Mouse (Mus musculus): Measurements from ENCODE around the gene Trak1.

Trak1 gene

GRCm38 (mm10) chr9:121374076-121374863 lies 77.0 kb downstream of the Trak1 start:
- peak; percentile 72 for DNase-seq

GRCm38 (mm10) chr9:121374864-121375255 lies 77.6 kb downstream of the Trak1 start:
- no peak for DNase-seq

- no peak for DNase-seq
Observed at GRCm38 (mm10) chr9:121376094-121376493, 78.8 kb downstream of the Trak1 start.

GRCm38 (mm10) chr9:121380310-121380920 lies 83.1 kb downstream of the Trak1 start:
- no peak for DNase-seq

- DNase-seq, result no peak
Observed at GRCm38 (mm10) chr9:121381678-121382297, 84.5 kb downstream of the Trak1 start.

GRCm38 (mm10) chr9:121382568-121382967 lies 85.3 kb downstream of the Trak1 start:
- no peak for DNase-seq

- no peak for DNase-seq
Observed at GRCm38 (mm10) chr9:121383180-121383586, 85.9 kb downstream of the Trak1 start.

- no peak for DNase-seq
Observed at GRCm38 (mm10) chr9:121384620-121385019, 87.3 kb downstream of the Trak1 start.

GRCm38 (mm10) chr9:121385091-121385748 lies 87.9 kb downstream of the Trak1 start:
- peak; percentile 84 for DNase-seq

GRCm38 (mm10) chr9:121385749-121386350 lies 88.5 kb downstream of the Trak1 start:
- DNase-seq, result no peak

- no peak for DNase-seq
Observed at GRCm38 (mm10) chr9:121387539-121388272, 90.4 kb downstream of the Trak1 start.

- DNase-seq, result no peak
Observed at GRCm38 (mm10) chr9:121388273-121388931, 91.1 kb downstream of the Trak1 start.

- no peak for DNase-seq
Observed at GRCm38 (mm10) chr9:121389258-121389657, 92.0 kb downstream of the Trak1 start.

- DNase-seq, result peak; percentile 53
Observed at GRCm38 (mm10) chr9:121391898-121392297, 94.6 kb downstream of the Trak1 start.

- peak; percentile 53 for DNase-seq
Observed at GRCm38 (mm10) chr9:121392427-121392826, 95.1 kb downstream of the Trak1 start.

- DNase-seq, result no peak
Observed at GRCm38 (mm10) chr9:121393104-121393503, 95.8 kb downstream of the Trak1 start.

- DNase-seq, result no peak
Observed at GRCm38 (mm10) chr9:121394882-121395281, 97.6 kb downstream of the Trak1 start.

GRCm38 (mm10) chr9:121395812-121396211 lies 98.5 kb downstream of the Trak1 start:
- peak; percentile 6 for DNase-seq

- DNase-seq, result no peak
Observed at GRCm38 (mm10) chr9:121398100-121398760, 100.9 kb downstream of the Trak1 start.

- DNase-seq, result peak; percentile 70
Observed at GRCm38 (mm10) chr9:121398761-121399160, 101.5 kb downstream of the Trak1 start.

GRCm38 (mm10) chr9:121400608-121401007 lies 103.3 kb downstream of the Trak1 start:
- no peak for DNase-seq
